Mouse (Mus musculus): ENCODE measurements around the gene Psen1. TPM values are rescaled to one million over a fixed set of nuclear protein-coding genes. Genes with fewer than 3 reads are reported as not detected.

Gene Psen1
- polyA plus RNA-seq (2014; fragmentation: Illumina TruSeq; extraction: RNeasy Lipid Tissue Mini Kit (QIAGEN cat#74804); ENCODE audit: low read depth, low replicate concordance): 47.5 TPM

DNA sequence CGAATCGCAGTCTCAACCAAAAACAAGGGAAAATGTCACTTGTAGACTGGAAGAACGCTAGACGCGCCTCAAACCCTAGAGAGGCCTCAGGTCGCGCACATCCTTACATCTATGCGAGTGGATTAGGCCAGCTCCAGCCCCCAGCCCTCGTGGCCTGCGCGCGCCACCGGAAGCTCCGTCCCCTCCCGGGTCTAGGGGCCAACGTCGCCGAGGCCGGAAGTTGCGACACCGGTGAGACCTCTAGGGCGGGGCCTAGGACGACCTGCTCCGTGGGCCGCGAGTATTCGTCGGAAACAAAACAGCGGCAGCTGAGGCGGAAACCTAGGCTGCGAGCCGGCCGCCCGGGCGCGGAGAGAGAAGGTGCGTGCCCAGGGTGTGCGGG, at the start of gene Psen1:
TSS of gene Psen1 (plus strand) at position 219 of the 382 bp plus-strand sequence.

DNA sequence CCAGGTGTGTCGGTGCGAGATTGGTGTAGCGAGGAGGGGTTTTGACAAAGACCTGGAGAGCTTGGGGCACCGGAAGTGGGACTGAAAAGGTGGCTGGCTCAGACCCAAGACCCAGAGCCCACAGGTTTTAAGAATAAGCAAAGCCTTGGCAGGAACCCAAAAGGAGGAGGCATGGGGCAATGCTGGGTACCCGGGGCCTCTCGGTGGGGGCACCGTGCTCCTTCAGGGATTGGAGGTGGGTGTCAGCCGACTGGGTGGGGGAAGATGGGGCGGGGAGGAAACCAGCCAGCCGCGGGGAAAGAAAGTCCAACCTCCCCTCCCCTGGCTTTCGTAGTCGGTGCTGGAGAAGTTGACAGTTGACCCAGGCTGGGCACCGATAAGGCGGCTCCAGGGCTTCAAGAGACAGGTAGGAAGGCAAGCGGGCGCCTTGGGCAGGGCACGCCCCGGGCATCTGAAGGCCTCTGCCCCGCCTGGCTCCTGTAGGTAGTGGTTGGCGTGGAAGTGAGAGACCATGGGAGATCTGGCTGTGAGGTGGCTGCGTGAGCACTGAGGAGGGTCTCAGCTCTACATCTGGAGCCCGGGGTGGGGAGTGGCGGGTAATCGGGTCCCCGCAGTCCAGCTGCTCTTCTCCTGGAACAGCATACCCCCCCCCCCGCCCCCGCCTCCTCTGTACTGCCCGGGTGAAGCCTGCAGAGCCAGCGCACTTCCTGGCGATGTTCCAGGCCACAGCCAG, 75.5 kb downstream of the Psen1 start, which contains the start of gene Papln:
TSS of gene Papln (plus strand) at position 324 of the 733 bp plus-strand sequence.

Other genes with a start within 250 kb of the Psen1 start
- gene Dpf3, start 200.4 kb upstream of the Psen1 start, polyA plus RNA-seq (2014; fragmentation: Illumina TruSeq; extraction: RNeasy Lipid Tissue Mini Kit (QIAGEN cat#74804); ENCODE audit: low read depth, low replicate concordance): 2.6 TPM
- 32.1 TPM for gene Dcaf4, start 167.7 kb upstream of the Psen1 start, polyA plus RNA-seq (2014; fragmentation: Illumina TruSeq; extraction: RNeasy Lipid Tissue Mini Kit (QIAGEN cat#74804); ENCODE audit: low read depth, low replicate concordance)
- 24.9 TPM for gene Zfyve1, start 90.9 kb upstream of the Psen1 start, polyA plus RNA-seq (2014; fragmentation: Illumina TruSeq; extraction: RNeasy Lipid Tissue Mini Kit (QIAGEN cat#74804); ENCODE audit: low read depth, low replicate concordance)
- gene Rbm25, start 56.9 kb upstream of the Psen1 start, polyA plus RNA-seq (2014; fragmentation: Illumina TruSeq; extraction: RNeasy Lipid Tissue Mini Kit (QIAGEN cat#74804); ENCODE audit: low read depth, low replicate concordance): 76.5 TPM
- gene Papln, start 75.5 kb downstream of the Psen1 start, polyA plus RNA-seq (2014; fragmentation: Illumina TruSeq; extraction: RNeasy Lipid Tissue Mini Kit (QIAGEN cat#74804); ENCODE audit: low read depth, low replicate concordance): 6.5 TPM
- 34.6 TPM for gene Numb, start 233.8 kb downstream of the Psen1 start, polyA plus RNA-seq (2014; fragmentation: Illumina TruSeq; extraction: RNeasy Lipid Tissue Mini Kit (QIAGEN cat#74804); ENCODE audit: low read depth, low replicate concordance)

All from adipose tissue, adult 10 weeks (tissue).